Mouse (Mus musculus): ENCODE data around the gene Otulin. TPM values are rescaled to one million over a fixed set of nuclear protein-coding genes. Genes with fewer than 3 reads are reported as not detected.

The Otulin gene
- total and polyA plus RNA-seq, 3 experiments: 65.5 to 70.6 TPM; not detected in 1

GRCm38 (mm10) chr15:27516927-27517326 is 113.6 kb downstream of the Otulin start:
- Histone ChIP-seq H3K27ac (ENCODE audit: control insufficient read depth, low read depth, low read length) (no peak overlapping the region), H3K9ac (ENCODE audit: control insufficient read depth, low read depth, low read length, poor library complexity, severe bottlenecking) (no peak overlapping the region), H3K79me2 (ENCODE audit: control insufficient read depth, insufficient read depth, low read length, poor library complexity) (no peaks in the 10 kb centered on the region), H3K36me3 (ENCODE audit: control insufficient read depth in 1 of 2, insufficient read depth in 2 of 2, low read length in 2 of 2) (no peaks in the 10 kb centered on the region), H3K27me3 (ENCODE audit: control insufficient read depth in 1 of 2, insufficient read depth in 2 of 2, low read length in 2 of 2) (no peaks in the 10 kb centered on the region), H3K9me3 (replicated peaks; ENCODE audit: insufficient read depth, low read length) (no peaks in the 10 kb centered on the region), H3K4me3 (ENCODE audit: control insufficient read depth in 1 of 2, insufficient read depth in 1 of 2, low read depth in 2 of 2, low read length in 2 of 2) (no peak overlapping the region), H3K4me1 (ENCODE audit: control insufficient read depth in 1 of 2, insufficient read depth in 2 of 2, low read length in 2 of 2) (no peaks in the 10 kb centered on the region)
- DNase-seq (ENCODE audit: low read depth, low spot score): no peak
- no peak for TF ChIP-seq RAD21 (IDR thresholded peaks at IDR 0.05; ENCODE audit: low read depth, low read length)
- TF ChIP-seq ZC3H11A (IDR thresholded peaks at IDR 0.05; ENCODE audit: low read depth, low read length): no peak
- no peak for TF ChIP-seq SMC3 (IDR thresholded peaks at IDR 0.05; ENCODE audit: low read depth, low read length)
- TF ChIP-seq TCF12 (IDR thresholded peaks at IDR 0.05; ENCODE audit: low read depth, low read length): no peak
- TF ChIP-seq E2F4 (IDR thresholded peaks at IDR 0.05; ENCODE audit: borderline replicate concordance, low read depth, low read length): no peak
- TF ChIP-seq KAT2A (conservative IDR thresholded peaks at IDR 0.05; ENCODE audit: low read depth, low read length): no peak
- TF ChIP-seq RCOR1 (IDR thresholded peaks at IDR 0.05; ENCODE audit: low read depth, low read length): no peak

- TF ChIP-seq CHD1 (IDR thresholded peaks at IDR 0.05; ENCODE audit: low read depth, low read length) (no peak), TBP (IDR thresholded peaks at IDR 0.05; ENCODE audit: low read depth, low read length) (no peak), POLR2A (IDR thresholded peaks at IDR 0.05; ENCODE audit: control insufficient read depth in 1 of 2, insufficient read depth in 1 of 2, low read depth in 1 of 2, low read length in 2 of 2, poor library complexity in 1 of 2) (no peak), SIN3A (IDR thresholded peaks at IDR 0.05; ENCODE audit: low read length) (no peak), ZNF384 (IDR thresholded peaks at IDR 0.05; ENCODE audit: low read depth, low read length) (no peak), E2F4 (IDR thresholded peaks at IDR 0.05; ENCODE audit: borderline replicate concordance, low read depth, low read length) (no peak), KAT2A (conservative IDR thresholded peaks at IDR 0.05; ENCODE audit: low read depth, low read length) (no peak), MYB (IDR thresholded peaks at IDR 0.05; ENCODE audit: low read depth, low read length) (no peak), MAZ (IDR thresholded peaks at IDR 0.05; ENCODE audit: low read depth, low read length) (no peak), TCF12 (IDR thresholded peaks at IDR 0.05; ENCODE audit: low read depth, low read length) (no peak), EP300 (IDR thresholded peaks at IDR 0.05; ENCODE audit: low read depth in 1 of 2, low read length in 2 of 2) (no peak), GATA1 (IDR thresholded peaks at IDR 0.05; ENCODE audit: low read depth, low read length) (no peak), USF2 (IDR thresholded peaks at IDR 0.05; ENCODE audit: borderline replicate concordance in 1 of 2, insufficient read depth in 1 of 2, low read depth in 1 of 2, low read length in 2 of 2) (no peak), ELF1 (IDR thresholded peaks at IDR 0.05; ENCODE audit: low read depth, low read length) (no peak), BHLHE40 (IDR thresholded peaks at IDR 0.05; ENCODE audit: borderline replicate concordance, low read depth, low read length) (no peak), GABPA (IDR thresholded peaks at IDR 0.05; ENCODE audit: low read depth, low read length) (no peak), USF1 (IDR thresholded peaks at IDR 0.05; ENCODE audit: low read depth, low read length) (no peak), POLR2AphosphoS5 (IDR thresholded peaks at IDR 0.05; ENCODE audit: borderline replicate concordance, low read depth, low read length) (no peak), HCFC1 (IDR thresholded peaks at IDR 0.05; ENCODE audit: low read depth, low read length) (no peak)
- no peaks in the 10 kb centered on the region for H3K79me2 ChIP-seq (ENCODE audit: control insufficient read depth, insufficient read depth, low read length, poor library complexity)
- H3K9me3 ChIP-seq (replicated peaks; ENCODE audit: insufficient read depth, low read length): no peaks in the 10 kb centered on the region
- H3K9ac ChIP-seq (ENCODE audit: control insufficient read depth, low read depth, low read length, poor library complexity, severe bottlenecking): no peak overlapping the region
- DNase-seq (ENCODE audit: low read depth, low spot score): no peak
- H3K4me3 ChIP-seq (ENCODE audit: control insufficient read depth in 1 of 2, insufficient read depth in 1 of 2, low read depth in 2 of 2, low read length in 2 of 2): no peak overlapping the region
- H3K36me3 ChIP-seq (ENCODE audit: control insufficient read depth in 1 of 2, insufficient read depth in 2 of 2, low read length in 2 of 2): no peaks in the 10 kb centered on the region
- no peak overlapping the region for H3K27ac ChIP-seq (ENCODE audit: control insufficient read depth, low read depth, low read length)
- no peaks in the 10 kb centered on the region for H3K27me3 ChIP-seq (ENCODE audit: control insufficient read depth in 1 of 2, insufficient read depth in 2 of 2, low read length in 2 of 2)
- no peaks in the 10 kb centered on the region for H3K4me1 ChIP-seq (ENCODE audit: control insufficient read depth in 1 of 2, insufficient read depth in 2 of 2, low read length in 2 of 2)
These were observed 121.5 kb downstream of the Otulin start for GRCm38 (mm10) chr15:27508982-27509381.

Measured in MEL (cell line).